12 mouse cellular contexts compared by ENCODE assay signal in the genomic region with DNA sequence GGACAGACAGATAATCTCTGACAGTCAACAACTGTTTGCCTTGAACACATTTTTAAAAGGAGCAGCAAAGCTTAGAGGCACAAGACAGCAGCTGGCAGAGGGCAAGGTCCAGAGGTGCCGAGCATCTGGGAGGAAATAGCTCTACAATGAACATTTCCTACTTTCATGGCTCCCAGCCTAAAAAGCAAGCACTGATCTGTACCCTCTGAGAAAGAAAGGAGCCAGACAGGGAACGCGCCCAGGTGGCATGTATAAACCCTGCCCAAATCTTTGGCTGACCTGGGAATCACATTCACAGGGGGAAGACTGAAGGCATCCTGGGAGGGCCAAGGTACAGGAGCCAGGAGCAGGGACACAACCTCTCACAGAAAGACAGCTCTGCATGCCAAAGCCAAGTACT.
"Had no signal": no experiment of that assay in that cellular context is flagged by ENCODE, and none has a peak within 500 bp of the region (broad histone marks: within the 10 kb centered on the region; RNA-seq: fewer than 3 reads in every experiment).

No protein-coding gene starts in this region.

- H3K9me3 ChIP-seq: liver, embryonic 12.5 days; megakaryocyte, embryonic 14.5 days; midbrain, embryonic 12.5 days had no signal

- H3K36me3 ChIP-seq: limb, embryonic 13.5 days; liver, embryonic 12.5 days; midbrain, embryonic 12.5 days had no signal

- H3K27ac ChIP-seq: hindbrain, embryonic 14.5 days; layer of hippocampus, adult 2 months; limb, embryonic 13.5 days; liver, embryonic 12.5 days; macrophage; midbrain, embryonic 12.5 days had no signal

- DNase-seq: left cerebral cortex, postnatal 4 days; right cerebral cortex, adult 18-20 months; right cerebral cortex, postnatal 25 days; thymus, postnatal 36 days had no signal

- ATAC-seq: liver, embryonic 12.5 days; midbrain, embryonic 16.5 days had no signal

- H3K9ac ChIP-seq: hindbrain, embryonic 14.5 days; limb, embryonic 13.5 days; liver, embryonic 12.5 days; midbrain, embryonic 12.5 days had no signal

- H3K4me1 ChIP-seq: liver, embryonic 12.5 days; megakaryocyte, embryonic 14.5 days had no signal

- H3K4me3 ChIP-seq: layer of hippocampus, adult 2 months; limb, embryonic 13.5 days; liver, embryonic 12.5 days; megakaryocyte, embryonic 14.5 days; midbrain, embryonic 12.5 days had no signal

- H3K4me2 ChIP-seq: hindbrain, embryonic 14.5 days; limb, embryonic 13.5 days; liver, embryonic 12.5 days; midbrain, embryonic 12.5 days had no signal
